Mouse (Mus musculus) forebrain, postnatal 0 days (tissue): Measurements from ENCODE around the gene Ppfibp2. TPM values are rescaled to one million over a fixed set of nuclear protein-coding genes. Genes with fewer than 3 reads are reported as not detected.

Source experiments
- ATAC-seq: fragments of 200-750 bp; cut with Nextera tagmentation; 2 replicates; pipeline ENCODE4 v1.8.0; 2017; ENCODE audit warnings: mild to moderate bottlenecking, moderate library complexity
- DNase-seq: peaks from one replicate; pipeline ENCODE4 v3.0.0-alpha.2; 2015
- H3K27ac ChIP-seq: fragments of 300-500 bp; sonication (generic); 2 replicates; pipeline ENCODE4 v1.5.1; 2014; ENCODE audit warnings: low read depth, mild to moderate bottlenecking, antibody characterized with exemption, low read length, moderate library complexity, mixed read lengths
- H3K27me3 ChIP-seq: fragments of 300-500 bp; sonication (generic); 2 replicates; pipeline ENCODE4 v1.6.1; 2014; ENCODE audit warnings: mild to moderate bottlenecking, low read length, mixed read lengths; ENCODE audit not compliant: insufficient read depth
- H3K36me3 ChIP-seq: fragments of 300-500 bp; sonication (generic); 2 replicates; pipeline ENCODE4 v1.6.1; 2014; ENCODE audit warnings: mild to moderate bottlenecking, moderate library complexity; ENCODE audit not compliant: insufficient read depth
- H3K4me1 ChIP-seq: fragments of 300-500 bp; sonication (generic); 2 replicates; pipeline ENCODE4 v1.6.1; 2014; ENCODE audit warnings: antibody characterized with exemption; ENCODE audit not compliant: insufficient read depth
- H3K4me2 ChIP-seq: fragments of 300-500 bp; sonication (generic); 2 replicates; pipeline ENCODE4 v1.6.1; 2014; ENCODE audit warnings: low read depth, mild to moderate bottlenecking, moderate library complexity
- H3K4me3 ChIP-seq: fragments of 300-500 bp; sonication (generic); 2 replicates; pipeline ENCODE4 v1.5.1; 2014; ENCODE audit warnings: low read depth, low read length, mixed read lengths
- H3K9ac ChIP-seq: fragments of 300-500 bp; sonication (generic); 2 replicates; pipeline ENCODE4 v1.6.1; 2014; ENCODE audit warnings: mild to moderate bottlenecking
- H3K9me3 ChIP-seq: fragments of 300-500 bp; sonication (generic); 2 replicates; pipeline ENCODE4 v1.6.1; 2016; ENCODE audit warnings: low read length
- CTCF ChIP-seq: sonication (generic); IDR thresholded peaks from 2 replicates; pipeline ENCODE4 v1.5.1; 2016; ENCODE audit warnings: antibody characterized with exemption, control low read depth, low read depth
- WGBS: fragments of 180-500 bp; shearing (Covaris S2); extraction: QIAGEN DNeasy Blood & Tissue Kit; methylation state at CpG from one replicate; pipeline ENCODE4 v1.1.7; 2014; 5-methylcytosine and 5-hydroxymethylcytosine counted together
- polyA plus RNA-seq: library from polyadenylated mRNA; unstranded; fragments of >200 nt; fragmentation: Nextera tagmentation; extraction: Ambion mirVana; gene quantifications from 2 replicates; pipeline ENCODE4 v1.2.1, GENCODE M21; 2015
- total RNA-seq: library from RNA; depleted of rRNA; stranded (reverse); fragments of >200 nt; gene quantifications from 2 replicates; pipeline ENCODE4 v1.2.3, GENCODE M21; 2014

Gene Ppfibp2
- total and polyA plus RNA-seq, 2 experiments from 2014 or later: 1.2 to 3.1 TPM

DNA sequence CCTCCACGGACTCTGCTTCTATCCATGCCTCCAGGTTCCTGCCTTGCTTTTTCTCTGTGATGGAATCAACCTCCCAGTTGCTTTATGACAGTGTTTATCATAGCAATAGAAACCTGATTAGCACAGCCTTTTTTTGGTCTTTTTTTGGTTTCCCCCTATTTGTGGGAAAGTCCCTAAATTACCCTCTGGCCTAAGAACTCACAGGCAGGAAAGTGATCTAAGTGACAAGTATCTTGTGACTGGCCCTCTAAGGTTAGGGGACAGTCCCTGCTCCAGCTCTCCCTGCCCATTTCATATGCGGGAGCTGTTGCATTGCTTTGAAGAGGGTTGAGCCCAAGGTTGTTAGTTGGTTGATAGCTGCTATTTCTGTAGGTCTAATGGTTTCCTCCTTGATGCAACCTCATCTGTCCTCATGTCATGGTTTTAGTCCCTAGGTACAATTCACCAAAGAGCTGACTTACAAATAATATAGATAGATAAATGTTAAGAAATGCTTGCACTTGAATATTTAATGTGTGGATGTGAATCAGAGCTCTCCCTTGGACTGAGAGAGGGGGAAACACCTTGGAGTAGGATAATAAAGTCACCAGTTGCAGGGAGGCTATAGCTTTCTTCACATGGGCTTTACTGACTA, 14.7 kb downstream of the Ppfibp2 start:
- no peak for ATAC-seq
- Histone ChIP-seq H3K4me1 (no peaks in the 10 kb centered on the region), H3K4me2 (no peak overlapping the region), H3K36me3 (no peaks in the 10 kb centered on the region), H3K27me3 (no peaks in the 10 kb centered on the region), H3K27ac (no peak overlapping the region), H3K9me3 (no peaks in the 10 kb centered on the region), H3K9ac (no peak overlapping the region), H3K4me3 (no peak overlapping the region)
- no peak for DNase-seq
- 88% methylated on average over 2 of the region's 2 CpGs for WGBS
- no peak for TF ChIP-seq CTCF

DNA sequence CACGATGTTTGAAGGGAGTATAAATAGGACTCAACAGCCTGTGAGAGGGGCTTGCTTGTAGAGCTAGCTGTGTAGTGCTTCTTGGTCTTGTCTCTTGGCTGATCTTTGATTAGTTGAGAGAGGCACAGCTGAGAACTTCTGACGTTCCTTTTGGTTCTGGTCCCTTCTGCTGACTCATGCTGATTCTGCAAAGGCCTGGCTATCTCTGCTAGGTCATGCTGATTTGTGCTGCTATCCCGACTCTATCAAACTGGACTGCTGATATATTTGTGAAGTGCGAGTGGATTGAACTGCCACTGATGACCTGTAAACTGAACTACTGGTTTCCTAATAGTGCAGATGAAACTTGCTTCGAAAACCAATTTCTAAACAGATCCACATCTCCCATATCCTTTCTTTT, 15.9 kb downstream of the Ppfibp2 start:
- no peaks in the 10 kb centered on the region for H3K4me1 ChIP-seq
- no peak overlapping the region for H3K27ac ChIP-seq
- no peak for ATAC-seq
- TF ChIP-seq CTCF: no peak
- DNase-seq: no peak
- no peaks in the 10 kb centered on the region for H3K36me3 ChIP-seq
- no peaks in the 10 kb centered on the region for H3K27me3 ChIP-seq
- H3K9ac ChIP-seq: no peak overlapping the region
- WGBS: 88% methylated on average over 5 of the region's 5 CpGs
- H3K4me2 ChIP-seq: no peak overlapping the region
- H3K9me3 ChIP-seq: no peaks in the 10 kb centered on the region
- no peak overlapping the region for H3K4me3 ChIP-seq

DNA sequence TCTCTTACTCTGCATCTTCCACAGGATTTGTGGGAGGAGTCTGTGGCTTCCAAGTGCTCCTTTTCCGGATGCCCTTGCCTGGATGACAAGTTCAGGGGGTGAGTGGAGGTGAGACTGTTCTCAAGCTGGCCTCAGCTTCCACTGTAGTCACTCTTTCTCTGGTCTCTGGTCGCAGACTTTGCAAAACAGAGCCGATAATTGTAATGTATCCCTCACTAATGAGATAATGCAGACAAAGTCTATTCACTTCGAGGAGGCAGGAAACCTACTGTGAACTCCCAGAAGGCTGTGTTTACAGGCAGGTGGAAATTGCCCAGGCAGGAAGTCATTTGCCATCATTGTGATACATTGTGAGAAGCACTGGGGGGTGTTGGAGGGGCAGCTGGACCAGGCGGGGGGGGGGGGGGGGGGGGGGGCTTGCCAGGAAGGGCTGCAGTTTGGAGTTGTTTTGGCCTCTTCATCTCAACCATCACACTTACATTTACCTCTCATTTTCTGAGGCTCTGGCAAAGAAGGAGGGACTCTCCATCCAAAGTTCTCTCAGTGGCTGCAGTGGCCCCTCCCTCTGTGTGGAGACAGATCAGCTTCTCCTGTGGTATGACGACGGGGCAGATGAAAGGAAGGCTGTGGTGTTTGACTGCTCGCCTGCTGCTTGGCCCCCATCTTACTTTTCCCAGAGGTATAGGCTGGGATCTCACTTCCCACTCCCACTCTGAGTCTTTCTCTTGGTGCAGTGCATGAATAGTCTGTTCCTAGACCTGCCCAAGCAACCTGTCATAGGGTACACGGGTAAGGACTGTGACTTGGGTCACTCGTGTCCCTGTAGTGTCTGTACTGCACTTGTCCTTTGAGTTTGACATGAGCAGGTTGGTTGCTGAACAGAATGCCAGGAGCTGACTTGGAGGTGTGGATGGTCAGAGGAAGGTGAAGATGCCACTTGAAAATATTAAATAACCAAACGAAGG, 23.3 kb downstream of the Ppfibp2 start:
- 34% methylated on average over 10 of the region's 11 CpGs for WGBS
- ATAC-seq: no peak
- TF ChIP-seq CTCF: no peak
- no peaks in the 10 kb centered on the region for H3K4me1 ChIP-seq
- H3K27ac ChIP-seq: no peak overlapping the region
- H3K27me3 ChIP-seq: no peaks in the 10 kb centered on the region
- no peak overlapping the region for H3K4me2 ChIP-seq
- no peaks in the 10 kb centered on the region for H3K9me3 ChIP-seq
- no peak overlapping the region for H3K9ac ChIP-seq
- H3K36me3 ChIP-seq: no peaks in the 10 kb centered on the region
- H3K4me3 ChIP-seq: no peak overlapping the region
- no peak for DNase-seq

DNA sequence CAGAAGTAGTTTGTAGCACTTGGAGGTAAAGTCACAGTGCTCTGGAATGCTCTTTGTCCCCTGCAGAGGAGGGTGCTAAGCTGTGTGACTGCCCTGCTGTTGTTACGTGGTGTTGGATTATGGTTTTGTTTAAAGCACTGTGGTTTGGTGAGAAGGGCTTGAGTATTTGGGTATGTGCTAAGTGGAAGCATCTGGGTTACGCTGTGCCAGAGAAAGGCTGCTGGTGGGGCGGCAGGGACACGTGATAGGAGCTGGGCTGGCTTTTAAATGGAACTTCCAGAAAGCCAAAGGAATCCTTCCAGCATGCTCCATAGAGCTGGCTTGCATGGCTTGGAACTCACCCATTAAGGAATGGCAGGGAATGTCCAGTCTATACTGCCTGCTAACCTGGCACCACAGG, 24.2 kb downstream of the Ppfibp2 start:
- Histone ChIP-seq H3K9ac (no peak overlapping the region), H3K4me2 (no peak overlapping the region), H3K9me3 (no peaks in the 10 kb centered on the region), H3K4me1 (no peaks in the 10 kb centered on the region), H3K4me3 (no peak overlapping the region), H3K27ac (no peak overlapping the region), H3K27me3 (no peaks in the 10 kb centered on the region), H3K36me3 (no peaks in the 10 kb centered on the region)
- no peak for ATAC-seq
- 75% methylated on average over 4 of the region's 4 CpGs for WGBS
- DNase-seq: no peak
- no peak for TF ChIP-seq CTCF

DNA sequence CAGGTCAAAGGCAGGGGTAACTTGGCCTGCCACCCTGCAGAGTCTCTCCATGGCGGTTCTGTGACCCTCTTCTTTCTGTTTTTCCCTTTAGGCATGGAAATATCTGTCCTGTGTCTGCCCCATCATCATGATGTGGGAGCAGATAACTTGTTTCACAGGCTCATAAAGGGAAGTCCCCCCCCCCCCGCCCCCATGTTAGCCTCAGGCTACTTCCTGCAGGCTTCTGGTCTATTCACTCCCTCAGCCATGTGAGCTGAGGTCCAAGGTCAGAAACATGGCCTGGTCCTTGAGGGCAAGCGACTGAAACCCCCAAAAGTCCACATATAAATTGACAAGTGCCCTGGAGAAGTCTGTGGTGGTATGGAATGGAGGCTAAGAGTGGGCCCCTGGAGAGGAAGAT, 25.1 kb downstream of the Ppfibp2 start:
- Histone ChIP-seq H3K4me1 (no peaks in the 10 kb centered on the region), H3K4me3 (no peak overlapping the region), H3K9me3 (no peaks in the 10 kb centered on the region), H3K27me3 (no peaks in the 10 kb centered on the region), H3K4me2 (no peak overlapping the region), H3K27ac (no peak overlapping the region), H3K9ac (no peak overlapping the region), H3K36me3 (no peaks in the 10 kb centered on the region)
- DNase-seq (no peak), ATAC-seq (no peak)
- WGBS: 79% methylated on average over 3 of the region's 3 CpGs
- TF ChIP-seq CTCF: no peak

GRCm38 (mm10) chr7:107624432-107624831, 29.4 kb downstream of the Ppfibp2 start:
- WGBS: 69% methylated on average over 3 of the region's 3 CpGs
- no peaks in the 10 kb centered on the region for H3K4me1 ChIP-seq
- H3K27me3 ChIP-seq: no peaks in the 10 kb centered on the region
- H3K9ac ChIP-seq: no peak overlapping the region
- H3K4me2 ChIP-seq: no peak overlapping the region
- H3K36me3 ChIP-seq: no peaks in the 10 kb centered on the region
- H3K4me3 ChIP-seq: no peak overlapping the region
- H3K9me3 ChIP-seq: no peaks in the 10 kb centered on the region
- TF ChIP-seq CTCF: no peak
- no peak overlapping the region for H3K27ac ChIP-seq
- ATAC-seq (no peak), DNase-seq (no peak)

GRCm38 (mm10) chr7:107625061-107625460, 30.1 kb downstream of the Ppfibp2 start, which contains the start of gene 5330417H12Rik:
Gene 5330417H12Rik (minus strand): TSS chr7:107625161.
- no peak within 1 kb of the TSS for H3K9ac ChIP-seq
- H3K4me1 ChIP-seq: no peaks in the 10 kb centered on the region
- H3K27me3 ChIP-seq: no peaks in the 10 kb centered on the region
- H3K4me3 ChIP-seq: no peak within 1 kb of the TSS
- TF ChIP-seq CTCF: no peak
- no peaks in the 10 kb centered on the region for H3K36me3 ChIP-seq
- WGBS: 66% methylated on average over 2 of the region's 2 CpGs
- ATAC-seq (no peak), DNase-seq (no peak)
- no peaks in the 10 kb centered on the region for H3K9me3 ChIP-seq
- no peak within 1 kb of the TSS for H3K4me2 ChIP-seq
- H3K27ac ChIP-seq: no peak within 1 kb of the TSS
